Mouse (Mus musculus) liver, embryonic 16.5 days (tissue): ENCODE measurements around the gene Slc15a2. TPM values are rescaled to one million over a fixed set of nuclear protein-coding genes. Genes with fewer than 3 reads are reported as not detected.

Experiments
- ATAC-seq: fragments of 200-750 bp; cut with Nextera tagmentation; 2 replicates; pipeline ENCODE4 v1.8.0; 2017; ENCODE audit warnings: low read depth, mild to moderate bottlenecking, moderate number of reproducible peaks, moderate library complexity
- H3K27ac ChIP-seq: fragments of 300-500 bp; sonication (generic); 2 replicates; pipeline ENCODE4 v1.5.1; 2014; ENCODE audit warnings: mild to moderate bottlenecking, low read length
- H3K27me3 ChIP-seq: fragments of 300-500 bp; sonication (generic); 2 replicates; pipeline ENCODE4 v1.6.1; 2014; ENCODE audit warnings: low read depth, low read length, mixed read lengths; ENCODE audit not compliant: control insufficient read depth, insufficient read depth
- H3K36me3 ChIP-seq: fragments of 300-500 bp; sonication (generic); 2 replicates; pipeline ENCODE4 v1.6.1; 2014; ENCODE audit warnings: mild to moderate bottlenecking; ENCODE audit not compliant: control insufficient read depth, insufficient read depth
- H3K4me1 ChIP-seq: fragments of 300-500 bp; sonication (generic); 2 replicates; pipeline ENCODE4 v1.6.1; 2014; ENCODE audit warnings: low read depth, low read length, mixed read lengths; ENCODE audit not compliant: control insufficient read depth
- H3K4me2 ChIP-seq: fragments of 300-500 bp; sonication (generic); 2 replicates; pipeline ENCODE4 v1.6.1; 2014; ENCODE audit warnings: low read depth, low read length, mixed read lengths
- H3K4me3 ChIP-seq: fragments of 300-500 bp; sonication (generic); 2 replicates; pipeline ENCODE4 v1.5.1; 2014; ENCODE audit warnings: low read depth, mild to moderate bottlenecking, low read length
- H3K9ac ChIP-seq: fragments of 300-500 bp; sonication (generic); 2 replicates; pipeline ENCODE4 v1.6.1; 2014; ENCODE audit warnings: low read depth, low read length
- H3K9me3 ChIP-seq: fragments of 300-500 bp; sonication (generic); replicated peaks from 2 replicates; pipeline ENCODE4 v1.6.1; 2016; ENCODE audit warnings: low read length; ENCODE audit not compliant: control insufficient read depth
- WGBS: fragments of 180-500 bp; shearing (Covaris S2); extraction: QIAGEN DNeasy Blood & Tissue Kit; methylation state at CpG from one replicate; pipeline ENCODE4 v1.1.7; 2014; ENCODE audit not compliant: insufficient replicate concordance; 5-methylcytosine and 5-hydroxymethylcytosine counted together
- microRNA-seq: library from miRNA; unstranded; fragments of <30 nt; microRNA quantifications from one replicate; pipeline ENCODE4, GENCODE M21; 2016
- polyA plus RNA-seq: library from polyadenylated mRNA; unstranded; fragments of >200 nt; fragmentation: Nextera tagmentation; extraction: Ambion mirVana; gene quantifications from 2 replicates; pipeline ENCODE4 v1.2.1, GENCODE M21; 2015

The Slc15a2 gene
- polyA plus RNA-seq, 1 experiment from 2014 or later = 2.7 TPM

- Histone ChIP-seq H3K9me3 (no peaks in the 10 kb centered on the region), H3K27me3 (no peaks in the 10 kb centered on the region), H3K27ac (no peak overlapping the region), H3K4me3 (no peak overlapping the region), H3K9ac (no peak overlapping the region), H3K4me1 (no peaks in the 10 kb centered on the region), H3K36me3 (no peaks in the 10 kb centered on the region), H3K4me2 (no peak overlapping the region)
- WGBS = 41% methylated on average over 4 of the region's 4 CpGs
- no peak for ATAC-seq
Observed at GRCm38 (mm10) chr16:36717481-36717880, 67.3 kb downstream of the Slc15a2 start.

- ATAC-seq = no peak
- H3K36me3 ChIP-seq = no peaks in the 10 kb centered on the region
- H3K9ac ChIP-seq = no peak overlapping the region
- no peak overlapping the region for H3K4me2 ChIP-seq
- no peak overlapping the region for H3K27ac ChIP-seq
- H3K4me3 ChIP-seq = no peak overlapping the region
- H3K27me3 ChIP-seq = no peaks in the 10 kb centered on the region
- 47% methylated on average over 12 of the region's 12 CpGs for WGBS
- no peaks in the 10 kb centered on the region for H3K4me1 ChIP-seq
- no peaks in the 10 kb centered on the region for H3K9me3 ChIP-seq
Observed at GRCm38 (mm10) chr16:36711760-36712159, 73.0 kb downstream of the Slc15a2 start.

- H3K4me3 ChIP-seq = no peak overlapping the region
- no peaks in the 10 kb centered on the region for H3K9me3 ChIP-seq
- no peak overlapping the region for H3K4me2 ChIP-seq
- H3K27ac ChIP-seq = no peak overlapping the region
- H3K4me1 ChIP-seq = no peaks in the 10 kb centered on the region
- WGBS = 61% methylated on average over 2 of the region's 2 CpGs
- H3K27me3 ChIP-seq = no peaks in the 10 kb centered on the region
- no peak overlapping the region for H3K9ac ChIP-seq
- ATAC-seq = no peak
- no peaks in the 10 kb centered on the region for H3K36me3 ChIP-seq
Observed at GRCm38 (mm10) chr16:36710794-36711193, 74.0 kb downstream of the Slc15a2 start.

- ATAC-seq = no peak
- 67% methylated on average over 17 of the region's 17 CpGs for WGBS
- no peak overlapping the region for H3K4me3 ChIP-seq
Observed at GRCm38 (mm10) chr16:36709405-36709804, 75.4 kb downstream of the Slc15a2 start.

GRCm38 (mm10) chr16:36708751-36709150, 76.0 kb downstream of the Slc15a2 start:
- 22% methylated on average over 7 of the region's 7 CpGs for WGBS
- no peak overlapping the region for H3K4me2 ChIP-seq

More at GRCm38 (mm10) chr16:36709405-36709804, 75.4 kb downstream of the Slc15a2 start:
- no peaks in the 10 kb centered on the region for H3K27me3 ChIP-seq
- H3K9me3 ChIP-seq = no peaks in the 10 kb centered on the region
- H3K27ac ChIP-seq = no peak overlapping the region
- H3K36me3 ChIP-seq = no peaks in the 10 kb centered on the region
- no peaks in the 10 kb centered on the region for H3K4me1 ChIP-seq
- no peak overlapping the region for H3K9ac ChIP-seq
- H3K4me2 ChIP-seq = no peak overlapping the region

GRCm38 (mm10) chr16:36707702-36708423, 76.9 kb downstream of the Slc15a2 start:
- 0 out of 2 replicates have a peak, but pooled peaks have one; percentile 27 for ATAC-seq
- Histone ChIP-seq H3K27ac (no peak overlapping the region), H3K9ac (no peak overlapping the region), H3K4me1 (no peaks in the 10 kb centered on the region), H3K27me3 (no peaks in the 10 kb centered on the region), H3K4me2 (no peak overlapping the region), H3K4me3 (no peak overlapping the region), H3K36me3 (no peaks in the 10 kb centered on the region), H3K9me3 (no peaks in the 10 kb centered on the region)
- 40% methylated on average over 6 of the region's 6 CpGs for WGBS

More at GRCm38 (mm10) chr16:36708751-36709150, 76.0 kb downstream of the Slc15a2 start:
- Histone ChIP-seq H3K9me3 (no peaks in the 10 kb centered on the region), H3K27ac (no peak overlapping the region), H3K4me3 (no peak overlapping the region), H3K27me3 (no peaks in the 10 kb centered on the region), H3K4me1 (no peaks in the 10 kb centered on the region), H3K9ac (no peak overlapping the region), H3K36me3 (no peaks in the 10 kb centered on the region)
- ATAC-seq = no peak

GRCm38 (mm10) chr16:36700484-36700883, 84.3 kb downstream of the Slc15a2 start:
- no peak for ATAC-seq
- Histone ChIP-seq H3K27ac (no peak overlapping the region), H3K9me3 (no peaks in the 10 kb centered on the region), H3K9ac (no peak overlapping the region), H3K4me1 (no peaks in the 10 kb centered on the region), H3K36me3 (no peaks in the 10 kb centered on the region), H3K27me3 (no peaks in the 10 kb centered on the region), H3K4me2 (no peak overlapping the region), H3K4me3 (no peak overlapping the region)
- 72% methylated on average over 2 of the region's 2 CpGs for WGBS

Small RNAs within 50 kb of the gene (microRNA-seq; reads per million reads assigned to microRNA genes)
- gene Gm22617 = not detected

Other genes starting within 250 kb of the Slc15a2 start
- not detected in 2 replicates for gene Casr, start 222.8 kb downstream of the Slc15a2 start, polyA plus RNA-seq
- gene Cd86, start 118.9 kb downstream of the Slc15a2 start, polyA plus RNA-seq = 8.2 and 9.3 TPM in 2 replicates
- 0.04 and 0.14 TPM in 2 replicates for gene Ildr1, start 91.0 kb downstream of the Slc15a2 start, polyA plus RNA-seq
- 7.4 and 9.0 TPM in 2 replicates for gene Iqcb1, start 43.4 kb upstream of the Slc15a2 start, polyA plus RNA-seq
- 0.20 and 0.28 TPM in 2 replicates for gene Eaf2, start 90.0 kb upstream of the Slc15a2 start, polyA plus RNA-seq
- gene Golgb1, start 90.2 kb upstream of the Slc15a2 start, polyA plus RNA-seq = 24.2 and 24.8 TPM in 2 replicates
- 13.8 TPM in 2 replicates for gene Hcls1, start 150.0 kb upstream of the Slc15a2 start, polyA plus RNA-seq
- gene Fbxo40, start 205.5 kb upstream of the Slc15a2 start, polyA plus RNA-seq = 0.06 and 0.08 TPM in 2 replicates
- gene Polq, start 226.8 kb upstream of the Slc15a2 start, polyA plus RNA-seq = 7.6 and 7.9 TPM in 2 replicates